Mouse (Mus musculus) midbrain, embryonic 12.5 days (tissue): ENCODE measurements around the gene Mfsd6l. TPM values are rescaled to one million over a fixed set of nuclear protein-coding genes. Genes with fewer than 3 reads are reported as not detected.

Experiments
- ATAC-seq: fragments of 200-750 bp; cut with Nextera tagmentation; 2 replicates; pipeline ENCODE4 v1.8.0; 2017; ENCODE audit warnings: low read depth, moderate TSS enrichment, moderate library complexity; ENCODE audit not compliant: low FRiP score
- H3K27ac ChIP-seq: fragments of 300-500 bp; sonication (generic); replicated peaks from 2 replicates; pipeline ENCODE4 v1.5.1; 2016; ENCODE audit warnings: mild to moderate bottlenecking
- H3K27me3 ChIP-seq: fragments of 300-500 bp; sonication (generic); 2 replicates; pipeline ENCODE4 v1.6.1; 2016; ENCODE audit warnings: mild to moderate bottlenecking
- H3K36me3 ChIP-seq: fragments of 300-500 bp; sonication (generic); 2 replicates; pipeline ENCODE4 v1.6.1; 2016
- H3K4me1 ChIP-seq: fragments of 300-500 bp; sonication (generic); 2 replicates; pipeline ENCODE4 v1.6.1; 2016
- H3K4me2 ChIP-seq: fragments of 300-500 bp; sonication (generic); replicated peaks from 2 replicates; pipeline ENCODE4 v1.6.1; 2016; ENCODE audit warnings: mild to moderate bottlenecking, moderate library complexity
- H3K4me3 ChIP-seq: fragments of 300-500 bp; sonication (generic); 2 replicates; pipeline ENCODE4 v1.5.1; 2016; ENCODE audit warnings: mild to moderate bottlenecking
- H3K9ac ChIP-seq: fragments of 300-500 bp; sonication (generic); replicated peaks from 2 replicates; pipeline ENCODE4 v1.6.1; 2016; ENCODE audit warnings: mild to moderate bottlenecking, moderate library complexity
- H3K9me3 ChIP-seq: fragments of 300-500 bp; sonication (generic); 2 replicates; pipeline ENCODE4 v1.6.1; 2016; ENCODE audit warnings: mild to moderate bottlenecking
- WGBS: fragments of 180-500 bp; shearing (Covaris S2); methylation state at CpG from one replicate; pipeline ENCODE4 v1.1.7; 2016; 5-methylcytosine and 5-hydroxymethylcytosine counted together
- polyA plus RNA-seq: library from polyadenylated mRNA; unstranded; fragments of >200 nt; fragmentation: Nextera tagmentation; extraction: Ambion mirVana; gene quantifications from 2 replicates; pipeline ENCODE4 v1.2.1, GENCODE M21; 2016

Gene Mfsd6l
- polyA plus RNA-seq, 1 experiment from 2014 or later: not detected

- 52% methylated on average over 1 of the region's 1 CpGs for WGBS
- H3K4me1 ChIP-seq: peaks cover 4% of the 10 kb centered on the region
- H3K4me3 ChIP-seq: no peak overlapping the region
- H3K27ac ChIP-seq: no peak overlapping the region
- H3K9ac ChIP-seq: no peak overlapping the region
- H3K36me3 ChIP-seq: no peaks in the 10 kb centered on the region
- peaks cover 20% of the 10 kb centered on the region for H3K27me3 ChIP-seq
- H3K9me3 ChIP-seq: no peaks in the 10 kb centered on the region
- no peak for ATAC-seq
- no peak overlapping the region for H3K4me2 ChIP-seq
These were observed 3.6 kb downstream of the Mfsd6l start for GRCm38 (mm10) chr11:68559546-68559945.

GRCm38 (mm10) chr11:68561957-68562950, 6.3 kb downstream of the Mfsd6l start:
- no peak overlapping the region for H3K27ac ChIP-seq
- WGBS: 77% methylated on average over 11 of the region's 11 CpGs
- H3K36me3 ChIP-seq: no peaks in the 10 kb centered on the region
- no peak overlapping the region for H3K4me3 ChIP-seq
- H3K9me3 ChIP-seq: no peaks in the 10 kb centered on the region
- peaks cover 5% of the 10 kb centered on the region; the same call in 1 of the 2 replicates for H3K4me1 ChIP-seq
- peaks cover 12% of the 10 kb centered on the region for H3K27me3 ChIP-seq
- no peak overlapping the region for H3K4me2 ChIP-seq
- no peak overlapping the region for H3K9ac ChIP-seq
- ATAC-seq: no peak

- H3K9ac ChIP-seq: no peak overlapping the region
- H3K4me3 ChIP-seq: no peak overlapping the region
- no peaks in the 10 kb centered on the region for H3K9me3 ChIP-seq
- H3K4me1 ChIP-seq: peaks cover 5% of the 10 kb centered on the region; the same call in 1 of the 2 replicates
- no peak for ATAC-seq
- no peak overlapping the region for H3K27ac ChIP-seq
- H3K27me3 ChIP-seq: peaks cover 10% of the 10 kb centered on the region; the same call in 1 of the 2 replicates
- WGBS: 80% methylated on average over 13 of the region's 13 CpGs
- no peaks in the 10 kb centered on the region for H3K36me3 ChIP-seq
- H3K4me2 ChIP-seq: no peak overlapping the region
These were observed 8.5 kb downstream of the Mfsd6l start for GRCm38 (mm10) chr11:68564356-68565031.

GRCm38 (mm10) chr11:68565032-68565429, 9.0 kb downstream of the Mfsd6l start:
- H3K27ac ChIP-seq: no peak overlapping the region
- ATAC-seq: no peak
- H3K9ac ChIP-seq: no peak overlapping the region
- peaks cover 10% of the 10 kb centered on the region; the same call in 1 of the 2 replicates for H3K27me3 ChIP-seq
- H3K4me1 ChIP-seq: peaks cover 5% of the 10 kb centered on the region; the same call in 1 of the 2 replicates
- no peaks in the 10 kb centered on the region for H3K9me3 ChIP-seq
- WGBS: 88% methylated on average over 3 of the region's 3 CpGs
- H3K4me2 ChIP-seq: no peak overlapping the region
- H3K36me3 ChIP-seq: no peaks in the 10 kb centered on the region
- H3K4me3 ChIP-seq: no peak overlapping the region

- Histone ChIP-seq H3K27ac (no peak overlapping the region), H3K9ac (no peak overlapping the region; the same call in 1 of the 2 replicates), H3K4me2 (peak overlapping the region; percentile 56), H3K36me3 (no peaks in the 10 kb centered on the region), H3K4me1 (peaks cover 5% of the 10 kb centered on the region; the same call in 1 of the 2 replicates), H3K4me3 (peak overlapping the region; percentile 32), H3K9me3 (no peaks in the 10 kb centered on the region), H3K27me3 (peaks cover 10% of the 10 kb centered on the region; the same call in 1 of the 2 replicates)
- WGBS: 26% methylated on average over 17 of the region's 17 CpGs
- ATAC-seq: no peak
These were observed 10.6 kb downstream of the Mfsd6l start for GRCm38 (mm10) chr11:68566447-68567059.

- H3K36me3 ChIP-seq: no peaks in the 10 kb centered on the region
- peaks cover 10% of the 10 kb centered on the region; the same call in 1 of the 2 replicates for H3K27me3 ChIP-seq
- no peaks in the 10 kb centered on the region for H3K9me3 ChIP-seq
- no peak overlapping the region for H3K9ac ChIP-seq
- no peak overlapping the region for H3K4me2 ChIP-seq
- peaks cover 5% of the 10 kb centered on the region; the same call in 1 of the 2 replicates for H3K4me1 ChIP-seq
- H3K27ac ChIP-seq: no peak overlapping the region
- H3K4me3 ChIP-seq: no peak overlapping the region
- ATAC-seq: no peak
- WGBS: 89% methylated on average over 5 of the region's 5 CpGs
These were observed 14.9 kb downstream of the Mfsd6l start for GRCm38 (mm10) chr11:68570861-68571260.

GRCm38 (mm10) chr11:68577076-68577475, 21.1 kb downstream of the Mfsd6l start:
- H3K4me3 ChIP-seq: no peak overlapping the region
- no peak overlapping the region for H3K9ac ChIP-seq
- ATAC-seq: no peak
- no peaks in the 10 kb centered on the region for H3K27me3 ChIP-seq
- no peaks in the 10 kb centered on the region for H3K36me3 ChIP-seq
- no peak overlapping the region for H3K4me2 ChIP-seq
- H3K4me1 ChIP-seq: peaks cover 12% of the 10 kb centered on the region
- WGBS: 93% methylated on average over 1 of the region's 1 CpGs
- H3K9me3 ChIP-seq: no peaks in the 10 kb centered on the region
- H3K27ac ChIP-seq: no peak overlapping the region

- Histone ChIP-seq H3K4me2 (no peak overlapping the region; the same call in 1 of the 2 replicates), H3K4me3 (no peak overlapping the region), H3K27ac (peak overlapping the region; percentile 58; the same call in 1 of the 2 replicates), H3K9me3 (no peaks in the 10 kb centered on the region), H3K4me1 (peaks cover 15% of the 10 kb centered on the region), H3K9ac (peak overlapping the region; percentile 17; the same call in 1 of the 2 replicates), H3K36me3 (no peaks in the 10 kb centered on the region), H3K27me3 (no peaks in the 10 kb centered on the region)
- WGBS: 25% methylated on average over 9 of the region's 9 CpGs
- no peak for ATAC-seq
These were observed 23.5 kb downstream of the Mfsd6l start for GRCm38 (mm10) chr11:68579462-68579881.

GRCm38 (mm10) chr11:68580566-68580965, 24.6 kb downstream of the Mfsd6l start:
- no peak overlapping the region for H3K4me2 ChIP-seq
- H3K4me3 ChIP-seq: no peak overlapping the region
- no peaks in the 10 kb centered on the region for H3K9me3 ChIP-seq
- ATAC-seq: no peak
- WGBS: 26% methylated on average over 6 of the region's 6 CpGs
- no peak overlapping the region for H3K27ac ChIP-seq
- H3K4me1 ChIP-seq: peaks cover 15% of the 10 kb centered on the region
- no peaks in the 10 kb centered on the region for H3K36me3 ChIP-seq
- peaks cover 4% of the 10 kb centered on the region; the same call in 1 of the 2 replicates for H3K27me3 ChIP-seq
- H3K9ac ChIP-seq: no peak overlapping the region

GRCm38 (mm10) chr11:68583225-68583624, 27.2 kb downstream of the Mfsd6l start:
- 76% methylated on average over 13 of the region's 13 CpGs for WGBS

GRCm38 (mm10) chr11:68583906-68584480, 28.0 kb downstream of the Mfsd6l start:
- Histone ChIP-seq H3K9ac (no peak overlapping the region), H3K36me3 (no peaks in the 10 kb centered on the region), H3K27me3 (peaks cover 4% of the 10 kb centered on the region; the same call in 1 of the 2 replicates), H3K4me2 (no peak overlapping the region), H3K4me3 (no peak overlapping the region), H3K27ac (no peak overlapping the region), H3K4me1 (peaks cover 15% of the 10 kb centered on the region), H3K9me3 (no peaks in the 10 kb centered on the region)
- ATAC-seq: no peak
- 58% methylated on average over 8 of the region's 8 CpGs for WGBS

More at GRCm38 (mm10) chr11:68583225-68583624, 27.2 kb downstream of the Mfsd6l start:
- H3K4me1 ChIP-seq: peaks cover 15% of the 10 kb centered on the region
- H3K27ac ChIP-seq: no peak overlapping the region
- H3K4me2 ChIP-seq: no peak overlapping the region
- no peak overlapping the region for H3K4me3 ChIP-seq
- peaks cover 4% of the 10 kb centered on the region; the same call in 1 of the 2 replicates for H3K27me3 ChIP-seq
- no peaks in the 10 kb centered on the region for H3K9me3 ChIP-seq
- no peak for ATAC-seq
- no peak overlapping the region for H3K9ac ChIP-seq
- no peaks in the 10 kb centered on the region for H3K36me3 ChIP-seq
